Mouse (Mus musculus): Measurements from ENCODE around the gene Cyp46a1. TPM values are rescaled to one million over a fixed set of nuclear protein-coding genes. Genes with fewer than 3 reads are reported as not detected.

Gene Cyp46a1
- polyA plus RNA-seq, 1 experiment from 2014 or later = 1.4 TPM

- no peak overlapping the region for H3K4me3 ChIP-seq (ENCODE audit: low read depth, low read length)
- no peak overlapping the region for H3K9ac ChIP-seq (ENCODE audit: low read length)
- H3K9me3 ChIP-seq (ENCODE audit: control insufficient read depth, low read length) = no peaks in the 10 kb centered on the region
- no peaks in the 10 kb centered on the region for H3K36me3 ChIP-seq (ENCODE audit: control insufficient read depth, insufficient read depth, low read length)
- 74% methylated on average over 6 of the region's 6 CpGs for WGBS
- no peak for ATAC-seq (ENCODE audit: insufficient number of reproducible peaks, low FRiP score, low TSS enrichment, low read depth)
- H3K27ac ChIP-seq (replicated peaks; ENCODE audit: low read depth, low read length) = no peak overlapping the region
- H3K4me1 ChIP-seq (ENCODE audit: control insufficient read depth, insufficient read depth, low read length) = peaks cover 29% of the 10 kb centered on the region
- DNase-seq (ENCODE audit: low spot score) = no peak
- H3K4me2 ChIP-seq (ENCODE audit: low read depth, severe bottlenecking) = no peak overlapping the region
- no peaks in the 10 kb centered on the region for H3K27me3 ChIP-seq (ENCODE audit: control insufficient read depth, insufficient read depth, low read length)
These were observed 37.2 kb downstream of the Cyp46a1 start for GRCm38 (mm10) chr12:108371429-108371765.

GRCm38 (mm10) chr12:108372241-108372640, 38.1 kb downstream of the Cyp46a1 start:
- WGBS = 87% methylated on average over 17 of the region's 17 CpGs
- no peak overlapping the region for H3K9ac ChIP-seq (ENCODE audit: low read length)
- peaks cover 29% of the 10 kb centered on the region for H3K4me1 ChIP-seq (ENCODE audit: control insufficient read depth, insufficient read depth, low read length)
- ATAC-seq (ENCODE audit: insufficient number of reproducible peaks, low FRiP score, low TSS enrichment, low read depth) = no peak
- no peak overlapping the region for H3K4me3 ChIP-seq (ENCODE audit: low read depth, low read length)
- no peaks in the 10 kb centered on the region for H3K27me3 ChIP-seq (ENCODE audit: control insufficient read depth, insufficient read depth, low read length)
- H3K27ac ChIP-seq (replicated peaks; ENCODE audit: low read depth, low read length) = no peak overlapping the region
- no peak for DNase-seq (ENCODE audit: low spot score)
- H3K4me2 ChIP-seq (ENCODE audit: low read depth, severe bottlenecking) = no peak overlapping the region
- H3K36me3 ChIP-seq (ENCODE audit: control insufficient read depth, insufficient read depth, low read length) = no peaks in the 10 kb centered on the region
- no peaks in the 10 kb centered on the region for H3K9me3 ChIP-seq (ENCODE audit: control insufficient read depth, low read length)

DNA sequence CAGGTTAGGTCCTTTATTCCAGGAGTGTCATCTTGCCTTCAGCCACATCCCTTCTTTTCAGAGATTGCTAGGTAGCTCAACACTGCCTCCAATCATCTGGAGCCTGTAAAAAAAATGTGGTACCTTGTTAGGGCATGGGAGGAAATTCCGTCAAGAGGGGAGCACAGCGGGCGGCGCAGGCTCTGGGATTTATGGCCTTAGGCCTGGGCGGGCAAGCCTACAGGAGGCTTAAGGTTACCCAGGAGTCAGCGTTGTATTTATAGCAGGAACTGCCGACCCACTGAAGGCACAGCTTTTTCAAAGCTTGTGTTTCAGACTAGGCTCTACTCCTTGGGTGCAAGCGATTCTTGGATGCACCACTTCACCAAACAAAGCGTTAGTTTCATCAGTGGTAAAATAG, 39.4 kb downstream of the Cyp46a1 start:
- Histone ChIP-seq H3K9me3 (ENCODE audit: control insufficient read depth, low read length) (no peaks in the 10 kb centered on the region), H3K27ac (replicated peaks; ENCODE audit: low read depth, low read length) (peak overlapping the region; percentile 73), H3K36me3 (ENCODE audit: control insufficient read depth, insufficient read depth, low read length) (no peaks in the 10 kb centered on the region), H3K9ac (ENCODE audit: low read length) (no peak overlapping the region; the same call in 1 of the 2 replicates), H3K4me1 (ENCODE audit: control insufficient read depth, insufficient read depth, low read length) (peaks cover 29% of the 10 kb centered on the region), H3K4me3 (ENCODE audit: low read depth, low read length) (no peak overlapping the region), H3K4me2 (ENCODE audit: low read depth, severe bottlenecking) (no peak overlapping the region), H3K27me3 (ENCODE audit: control insufficient read depth, insufficient read depth, low read length) (no peaks in the 10 kb centered on the region)
- WGBS = 13% methylated on average over 9 of the region's 9 CpGs
- peak; percentile 78 for DNase-seq (ENCODE audit: low spot score)
- ATAC-seq (ENCODE audit: insufficient number of reproducible peaks, low FRiP score, low TSS enrichment, low read depth) = peak; percentile 35; the same call in 1 of the 2 replicates

DNA sequence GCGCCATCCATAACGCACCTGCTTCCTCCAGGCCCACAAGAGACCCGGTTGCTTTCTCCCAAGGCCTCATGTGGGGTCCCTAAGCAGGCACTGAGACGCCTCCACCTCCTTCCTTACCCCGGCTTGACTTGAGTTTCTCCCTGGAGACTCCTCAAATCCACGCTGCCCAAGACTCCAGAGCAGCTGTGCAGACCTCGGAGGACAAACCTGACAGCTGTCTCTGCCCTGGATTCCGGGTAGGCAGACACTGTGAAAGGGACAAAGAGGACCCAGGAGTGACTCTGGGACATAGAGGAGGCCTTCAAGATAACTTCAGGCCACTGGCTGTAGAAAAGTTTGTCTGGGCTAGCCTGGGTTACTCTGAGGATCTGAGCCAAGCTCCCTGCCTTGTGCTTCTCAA, 40.5 kb downstream of the Cyp46a1 start:
- Histone ChIP-seq H3K4me3 (ENCODE audit: low read depth, low read length) (no peak overlapping the region), H3K9me3 (ENCODE audit: control insufficient read depth, low read length) (no peaks in the 10 kb centered on the region), H3K4me1 (ENCODE audit: control insufficient read depth, insufficient read depth, low read length) (peaks cover 29% of the 10 kb centered on the region), H3K9ac (ENCODE audit: low read length) (no peak overlapping the region), H3K27me3 (ENCODE audit: control insufficient read depth, insufficient read depth, low read length) (no peaks in the 10 kb centered on the region), H3K36me3 (ENCODE audit: control insufficient read depth, insufficient read depth, low read length) (no peaks in the 10 kb centered on the region), H3K4me2 (ENCODE audit: low read depth, severe bottlenecking) (no peak overlapping the region), H3K27ac (replicated peaks; ENCODE audit: low read depth, low read length) (peak overlapping the region; percentile 73)
- ATAC-seq (ENCODE audit: insufficient number of reproducible peaks, low FRiP score, low TSS enrichment, low read depth) = no peak
- no peak for DNase-seq (ENCODE audit: low spot score)
- WGBS = 83% methylated on average over 8 of the region's 8 CpGs

- Histone ChIP-seq H3K4me2 (ENCODE audit: low read depth, severe bottlenecking) (no peak overlapping the region), H3K9ac (ENCODE audit: low read length) (no peak overlapping the region), H3K36me3 (ENCODE audit: control insufficient read depth, insufficient read depth, low read length) (no peaks in the 10 kb centered on the region), H3K4me3 (ENCODE audit: low read depth, low read length) (no peak overlapping the region), H3K27ac (replicated peaks; ENCODE audit: low read depth, low read length) (no peak overlapping the region), H3K27me3 (ENCODE audit: control insufficient read depth, insufficient read depth, low read length) (no peaks in the 10 kb centered on the region), H3K9me3 (ENCODE audit: control insufficient read depth, low read length) (no peaks in the 10 kb centered on the region), H3K4me1 (ENCODE audit: control insufficient read depth, insufficient read depth, low read length) (peaks cover 13% of the 10 kb centered on the region)
- no peak for DNase-seq (ENCODE audit: low spot score)
- WGBS = 92% methylated on average over 13 of the region's 13 CpGs
- ATAC-seq (ENCODE audit: insufficient number of reproducible peaks, low FRiP score, low TSS enrichment, low read depth) = no peak
These were observed 44.4 kb downstream of the Cyp46a1 start for GRCm38 (mm10) chr12:108378379-108379133.

DNA sequence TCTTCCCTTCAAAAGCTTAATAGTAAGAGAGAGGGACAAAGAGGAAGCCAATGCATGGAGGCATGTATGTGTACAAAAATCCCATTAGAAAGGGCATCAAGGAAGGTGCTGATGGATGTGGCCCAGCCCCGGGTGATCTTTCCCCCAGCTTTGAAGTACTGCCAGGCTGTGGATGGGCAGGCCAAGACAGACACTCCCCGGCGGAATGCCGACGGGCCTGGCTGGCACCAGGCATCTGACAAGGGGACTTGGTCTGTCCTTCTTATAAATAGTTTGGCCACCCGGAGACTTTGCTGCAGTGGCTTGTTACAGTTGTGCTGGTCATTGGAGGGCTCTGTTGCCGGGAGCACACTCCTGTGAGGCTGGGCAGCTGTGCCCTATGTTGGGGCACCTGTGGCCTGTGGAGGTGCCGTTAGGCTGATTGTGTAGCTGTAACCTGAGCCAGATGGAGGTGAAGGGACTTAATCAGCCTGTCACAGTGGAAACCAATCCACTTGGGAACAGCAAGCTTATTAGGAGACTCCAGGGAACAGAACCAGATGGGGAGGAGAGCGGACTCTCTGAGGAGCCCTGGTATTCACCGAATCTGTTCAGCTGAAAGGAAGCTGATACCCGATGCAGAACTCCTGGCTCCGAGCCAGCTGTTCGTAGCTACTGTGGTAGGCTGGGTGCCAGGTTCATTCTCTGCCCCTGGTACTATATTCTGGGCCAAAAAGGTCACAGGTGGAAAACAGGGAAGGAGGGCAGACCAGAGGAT, 52.5 kb downstream of the Cyp46a1 start:
- H3K9me3 ChIP-seq (ENCODE audit: control insufficient read depth, low read length) = no peaks in the 10 kb centered on the region
- H3K4me1 ChIP-seq (ENCODE audit: control insufficient read depth, insufficient read depth, low read length) = peaks cover 7% of the 10 kb centered on the region
- no peak overlapping the region for H3K4me3 ChIP-seq (ENCODE audit: low read depth, low read length)
- H3K4me2 ChIP-seq (ENCODE audit: low read depth, severe bottlenecking) = no peak overlapping the region
- no peak overlapping the region for H3K27ac ChIP-seq (replicated peaks; ENCODE audit: low read depth, low read length)
- 0 out of 2 replicates have a peak, but pooled peaks have one; percentile 54 for ATAC-seq (ENCODE audit: insufficient number of reproducible peaks, low FRiP score, low TSS enrichment, low read depth)
- 60% methylated on average over 13 of the region's 13 CpGs for WGBS
- H3K36me3 ChIP-seq (ENCODE audit: control insufficient read depth, insufficient read depth, low read length) = no peaks in the 10 kb centered on the region
- DNase-seq (ENCODE audit: low spot score) = peak; percentile 34
- H3K27me3 ChIP-seq (ENCODE audit: control insufficient read depth, insufficient read depth, low read length) = no peaks in the 10 kb centered on the region
- H3K9ac ChIP-seq (ENCODE audit: low read length) = no peak overlapping the region

DNA sequence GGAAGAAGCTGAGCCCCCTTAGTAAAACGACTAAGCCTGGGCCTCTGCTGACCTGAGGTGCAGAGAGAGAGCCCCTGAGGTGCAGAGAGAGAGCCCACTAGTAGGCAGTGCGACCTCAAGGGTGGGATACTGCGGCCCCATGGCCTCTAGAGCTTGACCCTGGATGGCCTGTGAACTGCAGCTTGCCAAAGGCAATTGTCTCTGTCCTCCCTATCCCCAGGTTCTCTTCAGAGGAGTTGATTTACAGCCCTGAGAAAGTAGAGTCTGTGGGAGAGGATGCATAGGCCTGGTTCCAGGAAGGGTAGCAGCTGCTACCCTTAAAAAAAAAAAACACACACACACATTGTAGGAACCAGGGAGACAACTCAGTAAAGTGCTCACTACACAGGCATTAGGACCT, 55.5 kb downstream of the Cyp46a1 start:
- Histone ChIP-seq H3K27me3 (ENCODE audit: control insufficient read depth, insufficient read depth, low read length) (no peaks in the 10 kb centered on the region), H3K27ac (replicated peaks; ENCODE audit: low read depth, low read length) (no peak overlapping the region), H3K4me2 (ENCODE audit: low read depth, severe bottlenecking) (no peak overlapping the region), H3K9ac (ENCODE audit: low read length) (no peak overlapping the region), H3K4me1 (ENCODE audit: control insufficient read depth, insufficient read depth, low read length) (peaks cover 7% of the 10 kb centered on the region), H3K9me3 (ENCODE audit: control insufficient read depth, low read length) (no peaks in the 10 kb centered on the region), H3K4me3 (ENCODE audit: low read depth, low read length) (no peak overlapping the region), H3K36me3 (ENCODE audit: control insufficient read depth, insufficient read depth, low read length) (no peaks in the 10 kb centered on the region)
- 22% methylated on average over 3 of the region's 3 CpGs for WGBS
- DNase-seq (ENCODE audit: low spot score) = no peak
- ATAC-seq (ENCODE audit: insufficient number of reproducible peaks, low FRiP score, low TSS enrichment, low read depth) = no peak

DNA sequence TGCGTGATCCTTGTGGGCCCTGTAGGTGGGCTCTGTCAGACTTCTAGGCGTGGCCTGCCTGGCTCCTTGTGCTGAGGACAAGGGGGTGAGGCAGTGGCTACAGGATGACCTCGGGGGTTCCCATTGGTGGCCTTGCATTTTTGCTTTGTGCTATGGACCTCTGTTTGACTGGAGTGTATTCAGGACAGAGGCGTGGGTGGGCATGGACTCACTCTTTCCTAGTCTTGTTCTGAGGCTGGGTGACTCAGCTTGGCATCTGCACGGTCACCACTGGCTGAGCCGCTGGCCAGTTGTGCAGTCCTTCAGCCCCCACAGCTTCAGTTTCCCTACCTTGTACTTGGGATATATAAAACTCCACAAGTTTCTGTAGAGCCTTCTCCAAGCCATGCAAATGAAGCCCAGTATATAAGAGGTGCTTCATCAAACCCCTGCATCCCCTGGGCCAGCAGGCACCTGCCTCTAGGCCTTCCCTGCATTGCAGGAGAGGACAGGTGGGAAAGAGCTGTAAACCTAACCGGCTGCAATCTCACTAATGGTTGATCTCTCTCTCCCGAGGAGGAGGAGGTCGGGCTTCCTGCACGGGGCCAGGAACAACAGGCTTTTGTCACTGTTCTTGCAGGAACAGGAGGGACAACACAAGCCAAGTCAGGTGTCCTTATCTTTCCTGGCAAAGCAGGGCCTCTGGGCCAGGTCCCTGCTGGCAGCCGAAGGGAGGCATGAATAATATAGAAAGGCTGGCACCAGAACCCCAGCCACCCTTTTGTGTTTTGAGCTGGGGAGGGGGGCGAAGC, 58.3 kb downstream of the Cyp46a1 start:
- Histone ChIP-seq H3K9me3 (ENCODE audit: control insufficient read depth, low read length) (no peaks in the 10 kb centered on the region), H3K36me3 (ENCODE audit: control insufficient read depth, insufficient read depth, low read length) (no peaks in the 10 kb centered on the region), H3K4me3 (ENCODE audit: low read depth, low read length) (no peak overlapping the region), H3K27me3 (ENCODE audit: control insufficient read depth, insufficient read depth, low read length) (no peaks in the 10 kb centered on the region), H3K4me2 (ENCODE audit: low read depth, severe bottlenecking) (no peak overlapping the region), H3K9ac (ENCODE audit: low read length) (no peak overlapping the region), H3K4me1 (ENCODE audit: control insufficient read depth, insufficient read depth, low read length) (no peaks in the 10 kb centered on the region), H3K27ac (replicated peaks; ENCODE audit: low read depth, low read length) (no peak overlapping the region)
- DNase-seq (ENCODE audit: low spot score) (no peak), ATAC-seq (ENCODE audit: insufficient number of reproducible peaks, low FRiP score, low TSS enrichment, low read depth) (no peak)
- WGBS = 73% methylated on average over 12 of the region's 12 CpGs
